Mouse (Mus musculus) MEL-GATA-1-ER (cell line): ENCODE results near the gene Pask.

Source experiments
- DNase-seq: peaks from one replicate; pipeline ENCODE4 v3.0.0-alpha.2; 2012; ENCODE audit warnings: low read depth; ENCODE audit errors: extremely low read depth

Gene Pask

DNA sequence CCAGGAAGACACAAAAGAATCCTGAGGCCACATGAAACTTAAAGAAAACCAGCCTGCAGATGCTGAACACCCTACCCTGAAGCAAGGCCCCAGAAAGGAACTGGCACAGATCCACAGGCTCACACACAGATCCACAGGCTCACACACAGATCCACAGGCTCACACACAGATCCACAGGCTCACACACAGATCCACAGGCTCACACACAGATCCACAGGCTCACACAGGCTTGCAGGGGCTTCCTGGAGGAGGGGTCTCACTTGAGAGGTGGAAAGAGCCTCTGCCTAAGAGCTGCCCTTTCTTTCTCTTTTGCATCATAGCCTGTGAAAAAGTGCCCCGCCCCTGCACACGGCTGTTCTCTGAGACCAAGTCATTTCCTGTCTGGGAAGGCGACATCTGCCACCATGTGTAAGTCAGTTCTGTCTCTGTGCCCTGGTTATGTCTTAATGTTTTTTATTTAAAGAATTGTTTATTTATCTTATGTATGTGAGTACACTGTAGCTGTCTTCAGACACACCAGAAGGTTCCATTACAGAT lies 53.5 kb downstream of the Pask start:
- DNase-seq, result no peak

DNA sequence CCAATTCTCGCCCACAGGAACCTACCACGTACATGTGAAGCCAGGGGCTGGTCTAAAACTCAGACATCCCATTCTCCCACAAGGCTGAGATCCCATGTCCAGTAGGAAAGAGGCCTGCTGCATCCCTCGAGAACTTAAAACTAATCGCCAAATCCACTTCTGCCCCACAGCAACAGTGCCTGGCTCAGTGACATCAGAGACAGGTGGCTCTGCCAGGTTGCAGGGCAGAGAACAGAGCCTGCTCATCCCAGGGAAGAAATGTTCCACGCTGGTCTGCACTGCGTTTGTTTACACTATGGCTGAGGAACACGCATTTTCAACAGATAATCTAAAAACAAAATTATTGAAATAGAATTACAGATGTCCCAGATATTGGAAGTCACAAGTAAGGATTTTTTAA lies 66.2 kb downstream of the Pask start:
- DNase-seq, result no peak

GRCm38 (mm10) chr1:93275561-93275960 lies 67.7 kb downstream of the Pask start:
- DNase-seq, result no peak

DNA sequence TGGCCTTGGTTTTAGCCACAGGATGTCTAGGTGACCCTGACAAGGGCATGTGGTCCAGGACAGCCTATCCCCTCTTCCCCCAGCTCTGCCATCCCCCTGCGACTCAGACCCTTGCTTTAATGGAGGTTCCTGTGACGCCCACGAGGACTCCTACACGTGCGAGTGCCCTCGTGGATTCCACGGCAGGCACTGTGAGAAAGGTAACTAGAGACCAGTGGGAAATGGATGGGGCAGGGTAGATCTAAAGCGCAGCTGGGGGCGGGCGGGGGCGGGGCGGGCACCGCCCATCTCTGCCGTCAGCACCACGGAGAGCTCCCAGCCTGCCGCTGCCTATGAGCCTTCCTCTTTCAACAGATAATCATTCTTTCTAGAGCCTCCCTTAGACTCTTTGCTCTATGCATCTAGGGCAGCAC lies 70.9 kb downstream of the Pask start:
- DNase-seq, result peak; percentile 13

DNA sequence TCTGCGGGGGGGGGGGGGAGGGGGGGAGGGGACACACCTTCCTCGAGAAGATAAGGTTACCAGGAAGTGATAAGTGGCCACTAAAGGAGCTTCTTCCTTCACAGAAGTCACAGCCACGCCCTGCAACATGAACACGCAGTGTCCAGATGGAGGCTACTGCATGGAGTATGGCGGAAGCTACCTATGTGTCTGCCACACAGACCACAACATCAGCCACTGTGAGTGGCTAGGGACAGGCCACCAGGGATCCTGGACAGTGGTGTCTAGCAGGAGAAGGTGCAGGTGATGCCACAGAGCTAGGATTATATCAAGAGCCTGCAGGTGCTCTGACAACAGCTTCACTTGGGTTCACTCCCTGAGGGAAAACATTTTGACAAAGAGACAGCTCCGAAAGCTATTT lies 71.5 kb downstream of the Pask start:
- no peak for DNase-seq

DNA sequence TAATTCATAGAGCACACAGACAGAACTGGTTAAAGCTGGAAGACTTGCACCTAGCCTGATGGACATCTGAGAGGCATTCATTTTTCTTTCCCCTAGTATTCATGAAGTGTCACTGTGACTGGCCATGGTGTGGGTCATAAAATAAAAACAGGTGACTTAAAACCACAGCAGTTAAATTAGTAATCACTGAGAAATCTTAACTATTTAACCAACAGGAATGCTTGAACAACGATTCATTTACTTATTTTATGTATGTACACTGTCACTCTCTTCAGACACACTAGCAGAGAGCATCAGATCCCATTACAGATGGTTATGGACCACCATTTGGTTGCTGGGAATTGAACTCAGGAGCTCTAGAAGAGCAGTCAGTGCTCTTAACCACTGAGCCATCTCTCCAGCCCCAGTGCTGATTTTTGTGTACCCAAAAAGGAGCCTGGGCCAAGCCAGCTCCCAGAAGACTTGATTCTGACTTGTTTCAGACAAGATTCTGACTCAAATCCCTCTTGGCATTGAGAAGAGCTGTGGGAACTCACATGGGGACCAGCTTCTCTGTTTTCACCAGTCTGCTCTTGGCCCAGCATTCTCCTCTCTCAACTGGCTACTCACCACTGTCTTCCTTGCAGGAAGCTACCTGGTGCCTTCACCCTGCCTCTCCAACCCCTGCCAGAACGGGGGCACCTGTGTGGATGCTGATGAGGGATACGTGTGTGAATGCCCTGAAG lies 72.6 kb downstream of the Pask start:
- DNase-seq, result no peak

DNA sequence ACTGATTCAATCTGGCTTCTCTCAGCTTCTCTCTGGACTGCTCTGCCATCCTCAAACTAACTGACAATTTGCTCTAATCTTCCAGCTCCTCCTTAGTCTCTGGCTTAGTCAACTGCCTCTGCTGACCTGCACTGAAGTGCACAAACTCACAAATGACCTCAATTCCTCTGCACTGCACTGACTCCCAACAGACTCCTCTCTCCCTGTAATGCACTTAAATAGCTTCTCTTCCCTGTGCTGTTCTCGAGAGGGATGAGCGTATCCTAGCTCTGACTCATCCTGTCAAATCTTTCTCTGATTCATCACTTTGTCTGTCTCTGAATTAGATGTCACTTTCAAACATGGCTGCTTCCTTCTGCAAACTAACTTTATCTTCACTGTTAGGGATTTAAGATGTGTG lies 75.0 kb downstream of the Pask start:
- no peak for DNase-seq

- DNase-seq, result no peak
Observed at GRCm38 (mm10) chr1:93267207-93267606, 76.1 kb downstream of the Pask start.
